Mouse (Mus musculus) left cerebral cortex, adult 2 months (tissue): ENCODE results near the gene Acaa1a. TPM values are rescaled to one million over a fixed set of nuclear protein-coding genes. Genes with fewer than 3 reads are reported as not detected.
"Not testable (repeated sequence)": the region's sequence is repeated elsewhere in the genome, so short reads cannot be mapped to it uniquely, and the experiment has no call there.

Experiments
- DNase-seq, 2 experiments: peaks; one replicate each; pipeline ENCODE4 v3.0.0; 2021 to 2022; ENCODE audit warnings: low spot score in 2 of 2, mixed read lengths in 1 of 2; ENCODE audit errors: extremely low spot score in 1 of 2
- H3K27ac ChIP-seq: fragments of 200-600 bp; 2 replicates; pipeline ENCODE4 v1.8.1; 2022
- H3K4me3 ChIP-seq: fragments of 200-600 bp; 2 replicates; pipeline ENCODE4 v1.8.1; 2022
- CTCF ChIP-seq: fragments of 200-600 bp; IDR thresholded peaks from 2 replicates; pipeline ENCODE4 v1.8.1; 2022; ENCODE audit warnings: antibody characterized with exemption, mild to moderate bottlenecking, moderate library complexity
- intact Hi-C: fragments of 180-260 bp; cut with DNase I; formaldehyde crosslinking; loops from one replicate; pipeline ENCODE4 v1.15.1; 2025
- total RNA-seq, 2 experiments: library from RNA; stranded (reverse); gene quantifications; 2 replicates each; pipeline ENCODE4 v1.2.3; 2021

Acaa1a gene
- total RNA-seq, 2 experiments from 2014 or later, result 69.9 to 73.6 TPM

GRCm38 (mm10) chr9:119361416-119361815, 21.9 kb downstream of the Acaa1a start:
- intact Hi-C loops, result no loop called here
- TF ChIP-seq CTCF, result no peak
- DNase-seq, result no peak
- Histone ChIP-seq H3K27ac (no peak overlapping the region), H3K4me3 (no peak overlapping the region)

GRCm38 (mm10) chr9:119363229-119363628, 23.8 kb downstream of the Acaa1a start:
- TF ChIP-seq CTCF, result no peak
- intact Hi-C loops, result no loop called here
- DNase-seq, result no peak
- Histone ChIP-seq H3K27ac (no peak overlapping the region), H3K4me3 (no peak overlapping the region)

- H3K27ac ChIP-seq, result no peak within 1 kb of the TSS
- H3K4me3 ChIP-seq, result no peak within 1 kb of the TSS
- intact Hi-C loops, result no loop called here
- TF ChIP-seq CTCF, result no peak
- peak in 1 of 2 experiments; percentile 20 for DNase-seq
Observed at GRCm38 (mm10) chr9:119365284-119365683, 25.8 kb downstream of the Acaa1a start, which contains the start of gene Slc22a14. TSS of gene Slc22a14 (minus strand) at chr9:119365553.

GRCm38 (mm10) chr9:119368367-119368766, 28.9 kb downstream of the Acaa1a start:
- TF ChIP-seq CTCF, result no peak
- intact Hi-C loops, result no loop called here
- DNase-seq, result no peak
- Histone ChIP-seq H3K4me3 (no peak overlapping the region), H3K27ac (no peak overlapping the region)

GRCm38 (mm10) chr9:119370770-119371169, 31.3 kb downstream of the Acaa1a start:
- H3K4me3 ChIP-seq, DNase-seq, intact Hi-C loops, H3K27ac ChIP-seq: not testable (repeated sequence)
- peak; percentile 18; the same call in 1 of the 2 replicates for TF ChIP-seq CTCF

GRCm38 (mm10) chr9:119371251-119371650, 31.8 kb downstream of the Acaa1a start:
- Histone ChIP-seq H3K4me3 (no peak overlapping the region), H3K27ac (no peak overlapping the region)
- intact Hi-C loops, result no loop called here
- TF ChIP-seq CTCF, result no peak
- DNase-seq, result no peak

- no peak overlapping the region for H3K27ac ChIP-seq
- intact Hi-C loops, result no loop called here
- no peak for TF ChIP-seq CTCF
- H3K4me3 ChIP-seq, result no peak overlapping the region
- DNase-seq, result no peak
Observed at GRCm38 (mm10) chr9:119375008-119375407, 35.5 kb downstream of the Acaa1a start.

- no peak for DNase-seq
- intact Hi-C loops, result no loop called here
- Histone ChIP-seq H3K27ac (no peak overlapping the region), H3K4me3 (no peak overlapping the region)
- no peak for TF ChIP-seq CTCF
Observed at GRCm38 (mm10) chr9:119375556-119375955, 36.1 kb downstream of the Acaa1a start.

- no peak for DNase-seq
- Histone ChIP-seq H3K4me3 (no peak overlapping the region), H3K27ac (no peak overlapping the region)
- no peak for TF ChIP-seq CTCF
- intact Hi-C loops, result no loop called here
Observed at GRCm38 (mm10) chr9:119378231-119378630, 38.8 kb downstream of the Acaa1a start.

- peak in 1 of 2 experiments; percentile 26 for DNase-seq
- no peak overlapping the region for H3K4me3 ChIP-seq
- H3K27ac ChIP-seq, result no peak overlapping the region
- no peak for TF ChIP-seq CTCF
- intact Hi-C loops, result no loop called here
Observed at GRCm38 (mm10) chr9:119382603-119383002, 43.1 kb downstream of the Acaa1a start.

- no peak for DNase-seq
- Histone ChIP-seq H3K4me3 (no peak overlapping the region), H3K27ac (no peak overlapping the region)
- no peak for TF ChIP-seq CTCF
- intact Hi-C loops, result no loop called here
Observed at GRCm38 (mm10) chr9:119388956-119389355, 49.5 kb downstream of the Acaa1a start.

- H3K27ac ChIP-seq, result no peak overlapping the region
- no peak for TF ChIP-seq CTCF
- H3K4me3 ChIP-seq, result no peak overlapping the region
- DNase-seq, result no peak
- intact Hi-C loops, result no loop called here
Observed at GRCm38 (mm10) chr9:119390214-119390613, 50.7 kb downstream of the Acaa1a start.

GRCm38 (mm10) chr9:119394808-119395207, 55.3 kb downstream of the Acaa1a start:
- H3K27ac ChIP-seq, result no peak overlapping the region
- intact Hi-C loops, result no loop called here
- no peak for TF ChIP-seq CTCF

More at GRCm38 (mm10) chr9:119394808-119395207, 55.3 kb downstream of the Acaa1a start:
- no peak overlapping the region for H3K4me3 ChIP-seq
- DNase-seq, result no peak

Other genes with a start within 250 kb of the Acaa1a start
- 10 to 100 TPM; 15.2 to 16.2 TPM for gene Plcd1, start 246.2 kb upstream of the Acaa1a start, total RNA-seq
- gene Dlec1, start 237.2 kb upstream of the Acaa1a start, total RNA-seq, result 1 to 10 TPM; 2.8 to 3.8 TPM
- gene Acaa1b, start 182.6 kb upstream of the Acaa1a start, total RNA-seq, result 1 to 10 TPM; 1.8 TPM
- not detected for gene Gm47289, start 180.5 kb upstream of the Acaa1a start, total RNA-seq
- gene Slc22a13, start 130.6 kb upstream of the Acaa1a start, total RNA-seq, result under 1 TPM in 1 of 2 experiments, not detected in 1; 0.23 TPM
- 10 to 100 TPM; 31.1 to 33.9 TPM for gene Oxsr1, start 17.2 kb upstream of the Acaa1a start, total RNA-seq
- 1 to 10 TPM; 4.6 to 5.5 TPM for gene Myd88, start 1.7 kb downstream of the Acaa1a start, total RNA-seq
- 1 to 10 TPM; 4.9 to 5.5 TPM for gene Xylb, start 17.7 kb downstream of the Acaa1a start, total RNA-seq
- not detected for gene Slc22a14, start 25.9 kb downstream of the Acaa1a start, total RNA-seq
- gene Acvr2b, start 62.4 kb downstream of the Acaa1a start, total RNA-seq, result 10 to 100 TPM; 16.9 to 19.1 TPM
- gene Exog, start 105.3 kb downstream of the Acaa1a start, total RNA-seq, result 10 to 100 TPM; 22.3 to 22.9 TPM
- 1 to 10 TPM; 3.9 to 5.0 TPM for gene Scn5a, start 239.3 kb downstream of the Acaa1a start, total RNA-seq